Mouse (Mus musculus): ENCODE measurements around the gene Olfr159. TPM values are rescaled to one million over a fixed set of nuclear protein-coding genes. Genes with fewer than 3 reads are reported as not detected.

Olfr159 gene
- polyA plus RNA-seq, 1 experiment from 2014 or later = not detected

- Histone ChIP-seq H3K4me3 (replicated peaks; ENCODE audit: low read length) (no peak overlapping the region), H3K36me3 (ENCODE audit: control insufficient read depth, insufficient read depth, low read length) (no peaks in the 10 kb centered on the region), H3K4me1 (ENCODE audit: control insufficient read depth, insufficient read depth, low read length) (no peaks in the 10 kb centered on the region), H3K9ac (ENCODE audit: low read length) (no peak overlapping the region), H3K4me2 (ENCODE audit: low read depth, low read length) (no peak overlapping the region), H3K9me3 (replicated peaks; ENCODE audit: control insufficient read depth, low read length) (no peaks in the 10 kb centered on the region), H3K27me3 (ENCODE audit: control insufficient read depth, insufficient read depth, low read length) (no peaks in the 10 kb centered on the region), H3K27ac (ENCODE audit: low read length) (no peak overlapping the region)
- 81% methylated on average over 6 of the region's 6 CpGs for WGBS
- no peak for ATAC-seq (ENCODE audit: insufficient read depth, low FRiP score)
Observed at GRCm38 (mm10) chr4:43737144-43737543, 33.7 kb downstream of the Olfr159 start.

DNA sequence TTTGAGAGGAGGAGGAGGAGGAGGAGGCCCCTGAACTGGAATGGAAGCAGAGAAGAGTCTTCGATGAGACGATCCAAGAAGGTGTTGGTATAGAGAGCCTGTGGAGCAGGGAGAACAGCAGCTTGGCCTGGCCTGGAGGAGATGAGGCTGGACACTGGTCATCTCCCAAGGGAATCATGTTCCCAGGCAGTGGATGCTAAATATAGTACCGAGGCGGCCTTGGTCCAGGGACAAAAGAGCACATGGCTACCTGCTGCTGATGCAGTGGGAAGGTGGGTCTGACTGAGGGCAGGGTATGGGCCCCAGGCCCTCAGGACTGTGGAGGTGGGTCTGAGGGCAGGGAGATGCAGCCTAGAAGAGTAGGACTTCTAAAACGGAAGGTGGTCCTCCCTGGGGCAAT, 37.6 kb downstream of the Olfr159 start:
- Histone ChIP-seq H3K4me2 (ENCODE audit: low read depth, low read length) (no peak overlapping the region), H3K36me3 (ENCODE audit: control insufficient read depth, insufficient read depth, low read length) (no peaks in the 10 kb centered on the region), H3K4me3 (replicated peaks; ENCODE audit: low read length) (no peak overlapping the region), H3K4me1 (ENCODE audit: control insufficient read depth, insufficient read depth, low read length) (peaks cover 25% of the 10 kb centered on the region), H3K27ac (ENCODE audit: low read length) (no peak overlapping the region), H3K9me3 (replicated peaks; ENCODE audit: control insufficient read depth, low read length) (no peaks in the 10 kb centered on the region), H3K9ac (ENCODE audit: low read length) (no peak overlapping the region), H3K27me3 (ENCODE audit: control insufficient read depth, insufficient read depth, low read length) (no peaks in the 10 kb centered on the region)
- 81% methylated on average over 5 of the region's 5 CpGs for WGBS
- no peak for ATAC-seq (ENCODE audit: insufficient read depth, low FRiP score)

- Histone ChIP-seq H3K9me3 (replicated peaks; ENCODE audit: control insufficient read depth, low read length) (no peaks in the 10 kb centered on the region), H3K4me2 (ENCODE audit: low read depth, low read length) (no peak overlapping the region), H3K27me3 (ENCODE audit: control insufficient read depth, insufficient read depth, low read length) (no peaks in the 10 kb centered on the region), H3K4me1 (ENCODE audit: control insufficient read depth, insufficient read depth, low read length) (peaks cover 35% of the 10 kb centered on the region), H3K9ac (ENCODE audit: low read length) (no peak overlapping the region), H3K36me3 (ENCODE audit: control insufficient read depth, insufficient read depth, low read length) (no peaks in the 10 kb centered on the region), H3K4me3 (replicated peaks; ENCODE audit: low read length) (no peak overlapping the region), H3K27ac (ENCODE audit: low read length) (no peak overlapping the region)
- WGBS = 15% methylated on average over 1 of the region's 1 CpGs
- no peak for ATAC-seq (ENCODE audit: insufficient read depth, low FRiP score)
Observed at GRCm38 (mm10) chr4:43732171-43732570, 38.6 kb downstream of the Olfr159 start.

DNA sequence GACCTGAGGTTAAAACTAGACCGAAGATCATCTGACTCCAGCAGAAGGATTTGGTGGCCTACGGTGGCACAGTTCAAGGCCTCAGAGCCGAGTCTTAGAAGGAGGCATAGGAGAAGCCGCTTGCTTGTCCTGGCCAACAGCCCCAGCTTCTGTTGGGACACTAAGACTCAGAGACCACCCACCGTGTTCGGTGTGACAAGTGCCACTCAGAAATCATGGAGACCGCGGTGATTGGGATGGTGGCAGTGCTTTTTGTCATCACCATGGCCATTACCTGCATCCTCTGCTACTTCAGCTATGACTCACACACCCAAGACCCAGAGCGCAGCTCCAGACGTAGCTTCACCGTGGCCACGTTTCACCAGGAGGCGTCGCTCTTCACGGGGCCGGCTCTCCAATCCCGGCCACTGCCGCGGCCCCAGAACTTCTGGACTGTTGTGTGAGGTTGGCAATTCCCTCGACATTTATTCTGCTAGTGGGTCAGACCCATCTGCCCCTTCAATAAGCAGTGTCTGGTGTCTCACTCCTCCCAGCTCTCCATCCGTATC, 40.0 kb downstream of the Olfr159 start:
- ATAC-seq (ENCODE audit: insufficient read depth, low FRiP score) = no peak
- WGBS = 57% methylated on average over 21 of the region's 21 CpGs
- Histone ChIP-seq H3K4me2 (ENCODE audit: low read depth, low read length) (no peak overlapping the region), H3K36me3 (ENCODE audit: control insufficient read depth, insufficient read depth, low read length) (no peaks in the 10 kb centered on the region), H3K9me3 (replicated peaks; ENCODE audit: control insufficient read depth, low read length) (no peaks in the 10 kb centered on the region), H3K9ac (ENCODE audit: low read length) (no peak overlapping the region), H3K27ac (ENCODE audit: low read length) (0 out of 2 replicates have a peak overlapping the region, but pooled peaks have one; percentile 31), H3K27me3 (ENCODE audit: control insufficient read depth, insufficient read depth, low read length) (no peaks in the 10 kb centered on the region), H3K4me3 (replicated peaks; ENCODE audit: low read length) (no peak overlapping the region), H3K4me1 (ENCODE audit: control insufficient read depth, insufficient read depth, low read length) (peaks cover 45% of the 10 kb centered on the region)

- Histone ChIP-seq H3K36me3 (ENCODE audit: control insufficient read depth, insufficient read depth, low read length) (no peaks in the 10 kb centered on the region), H3K4me3 (replicated peaks; ENCODE audit: low read length) (no peak within 1 kb of the TSS), H3K9me3 (replicated peaks; ENCODE audit: control insufficient read depth, low read length) (no peaks in the 10 kb centered on the region), H3K4me1 (ENCODE audit: control insufficient read depth, insufficient read depth, low read length) (peaks cover 45% of the 10 kb centered on the region), H3K27me3 (ENCODE audit: control insufficient read depth, insufficient read depth, low read length) (no peaks in the 10 kb centered on the region), H3K9ac (ENCODE audit: low read length) (peak within 1 kb of the TSS; percentile 24; the same call in 1 of the 2 replicates), H3K4me2 (ENCODE audit: low read depth, low read length) (peak within 1 kb of the TSS; percentile 4; the same call in 1 of the 2 replicates), H3K27ac (ENCODE audit: low read length) (peak within 1 kb of the TSS; percentile 90)
- 50% methylated on average over 14 of the region's 14 CpGs for WGBS
- no peak for ATAC-seq (ENCODE audit: insufficient read depth, low FRiP score)
Observed at GRCm38 (mm10) chr4:43729794-43730550, 40.8 kb downstream of the Olfr159 start, which contains the start of gene Spaar. Gene Spaar, plus strand, starts transcription at chr4:43730034.

DNA sequence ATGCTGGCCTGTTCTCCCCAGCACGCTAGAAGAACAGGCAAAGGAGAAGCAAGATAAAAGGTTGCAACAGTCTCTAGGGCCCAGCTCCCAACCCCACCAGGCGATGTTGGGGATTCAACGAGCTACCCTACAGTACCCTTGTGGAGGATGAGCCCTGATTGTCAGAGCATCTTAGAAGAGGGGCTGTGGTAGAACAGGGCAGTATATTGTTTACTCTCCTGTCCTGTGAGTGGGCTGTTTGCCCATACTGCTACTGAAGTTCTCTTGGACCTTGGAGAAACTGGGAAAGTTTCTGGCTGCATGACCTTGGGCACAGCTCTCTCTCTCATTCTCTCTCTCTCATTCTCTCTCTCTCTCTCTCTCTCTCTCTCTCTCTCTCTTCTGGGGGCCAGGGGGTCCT, 41.7 kb downstream of the Olfr159 start:
- Histone ChIP-seq H3K9ac (ENCODE audit: low read length) (peak overlapping the region; percentile 13; the same call in 1 of the 2 replicates), H3K27ac (ENCODE audit: low read length) (peak overlapping the region; percentile 90), H3K9me3 (replicated peaks; ENCODE audit: control insufficient read depth, low read length) (no peaks in the 10 kb centered on the region), H3K27me3 (ENCODE audit: control insufficient read depth, insufficient read depth, low read length) (no peaks in the 10 kb centered on the region), H3K4me3 (replicated peaks; ENCODE audit: low read length) (no peak overlapping the region), H3K4me2 (ENCODE audit: low read depth, low read length) (peak overlapping the region; percentile 4; the same call in 1 of the 2 replicates), H3K36me3 (ENCODE audit: control insufficient read depth, insufficient read depth, low read length) (no peaks in the 10 kb centered on the region), H3K4me1 (ENCODE audit: control insufficient read depth, insufficient read depth, low read length) (peaks cover 45% of the 10 kb centered on the region)
- 48% methylated on average over 3 of the region's 3 CpGs for WGBS
- no peak for ATAC-seq (ENCODE audit: insufficient read depth, low FRiP score)

GRCm38 (mm10) chr4:43728576-43728954, 42.2 kb downstream of the Olfr159 start:
- ATAC-seq (ENCODE audit: insufficient read depth, low FRiP score) = peak; percentile 74; the same call in 1 of the 2 replicates
- H3K4me1 ChIP-seq (ENCODE audit: control insufficient read depth, insufficient read depth, low read length) = peaks cover 45% of the 10 kb centered on the region
- peak overlapping the region; percentile 4; the same call in 1 of the 2 replicates for H3K4me2 ChIP-seq (ENCODE audit: low read depth, low read length)
- H3K9ac ChIP-seq (ENCODE audit: low read length) = peak overlapping the region; percentile 13; the same call in 1 of the 2 replicates
- 10% methylated on average over 5 of the region's 5 CpGs for WGBS
- H3K27ac ChIP-seq (ENCODE audit: low read length) = peak overlapping the region; percentile 90
- H3K36me3 ChIP-seq (ENCODE audit: control insufficient read depth, insufficient read depth, low read length) = no peaks in the 10 kb centered on the region
- no peaks in the 10 kb centered on the region for H3K27me3 ChIP-seq (ENCODE audit: control insufficient read depth, insufficient read depth, low read length)
- no peak overlapping the region for H3K4me3 ChIP-seq (replicated peaks; ENCODE audit: low read length)
- H3K9me3 ChIP-seq (replicated peaks; ENCODE audit: control insufficient read depth, low read length) = no peaks in the 10 kb centered on the region

GRCm38 (mm10) chr4:43727718-43728575, 42.9 kb downstream of the Olfr159 start:
- Histone ChIP-seq H3K9ac (ENCODE audit: low read length) (peak overlapping the region; percentile 6; the same call in 1 of the 2 replicates), H3K27me3 (ENCODE audit: control insufficient read depth, insufficient read depth, low read length) (no peaks in the 10 kb centered on the region), H3K27ac (ENCODE audit: low read length) (peak overlapping the region; percentile 90), H3K36me3 (ENCODE audit: control insufficient read depth, insufficient read depth, low read length) (no peaks in the 10 kb centered on the region), H3K4me3 (replicated peaks; ENCODE audit: low read length) (no peak overlapping the region), H3K4me2 (ENCODE audit: low read depth, low read length) (peak overlapping the region; percentile 4; the same call in 1 of the 2 replicates), H3K4me1 (ENCODE audit: control insufficient read depth, insufficient read depth, low read length) (peaks cover 45% of the 10 kb centered on the region), H3K9me3 (replicated peaks; ENCODE audit: control insufficient read depth, low read length) (no peaks in the 10 kb centered on the region)
- ATAC-seq (ENCODE audit: insufficient read depth, low FRiP score) = peak; percentile 51; the same call in 1 of the 2 replicates
- WGBS = 61% methylated on average over 7 of the region's 7 CpGs

Data from stomach, embryonic 16.5 days (tissue).